Mouse (Mus musculus) heart, postnatal 4 days (tissue): ENCODE data around the gene Gpx8. TPM values are rescaled to one million over a fixed set of nuclear protein-coding genes. Genes with fewer than 3 reads are reported as not detected.

ENCODE experiments used
- DNase-seq: peaks from one replicate; pipeline ENCODE4 v3.0.0; 2021
- total RNA-seq, 2 experiments: library from RNA; stranded (reverse); gene quantifications; 2 replicates each; pipeline ENCODE4 v1.2.3; 2021

The Gpx8 gene
- total RNA-seq: 10 to 100 TPM; 59.5 to 61.2 TPM

GRCm38 (mm10) chr13:113046211-113046883 is at the start of gene Gpx8:
Gene Gpx8 (minus strand): TSS chr13:113046410.
- DNase-seq: peak; percentile 74

- no peak for DNase-seq
Observed at GRCm38 (mm10) chr13:113094618-113095017, 48.4 kb upstream of the Gpx8 start.

- no peak for DNase-seq
Observed at GRCm38 (mm10) chr13:113090489-113090888, 44.3 kb upstream of the Gpx8 start.

- DNase-seq: no peak
Observed at GRCm38 (mm10) chr13:113087226-113088017, 41.2 kb upstream of the Gpx8 start.

- no peak for DNase-seq
Observed at GRCm38 (mm10) chr13:113084732-113085131, 38.5 kb upstream of the Gpx8 start.

GRCm38 (mm10) chr13:113082101-113082500 is 35.9 kb upstream of the Gpx8 start:
- no peak for DNase-seq

- DNase-seq: no peak
Observed at GRCm38 (mm10) chr13:113079021-113079420, 32.8 kb upstream of the Gpx8 start.

- no peak for DNase-seq
Observed at GRCm38 (mm10) chr13:113064542-113064941, 18.3 kb upstream of the Gpx8 start.

GRCm38 (mm10) chr13:113061746-113062145 is 15.5 kb upstream of the Gpx8 start:
- DNase-seq: no peak

- DNase-seq: peak; percentile 47
Observed at GRCm38 (mm10) chr13:113055826-113056225, 9.6 kb upstream of the Gpx8 start.

- no peak for DNase-seq
Observed at GRCm38 (mm10) chr13:113054230-113054629, 8.0 kb upstream of the Gpx8 start.

- no peak for DNase-seq
Observed at GRCm38 (mm10) chr13:113047647-113048046, 1.4 kb upstream of the Gpx8 start.

- DNase-seq: no peak
Observed at GRCm38 (mm10) chr13:113047018-113047417, 808 bp upstream of the Gpx8 start.

- DNase-seq: peak; percentile 11
Observed at GRCm38 (mm10) chr13:113045458-113046110, 626 bp downstream of the Gpx8 start.

- no peak for DNase-seq
Observed at GRCm38 (mm10) chr13:113044876-113045275, 1.3 kb downstream of the Gpx8 start.

GRCm38 (mm10) chr13:113035852-113036251 is 10.4 kb downstream of the Gpx8 start:
- peak; percentile 79 for DNase-seq

GRCm38 (mm10) chr13:113034950-113035421 is 11.2 kb downstream of the Gpx8 start, which contains the start of gene Cdc20b:
Gene Cdc20b (plus strand): TSS chr13:113035111.
- DNase-seq: peak; percentile 46

- no peak for DNase-seq
Observed at GRCm38 (mm10) chr13:113034271-113034886, 11.8 kb downstream of the Gpx8 start.

- no peak for DNase-seq
Observed at GRCm38 (mm10) chr13:113032831-113033230, 13.4 kb downstream of the Gpx8 start.

GRCm38 (mm10) chr13:113031792-113032571 is 14.2 kb downstream of the Gpx8 start:
- DNase-seq: no peak

GRCm38 (mm10) chr13:113031351-113031750 is 14.9 kb downstream of the Gpx8 start:
- no peak for DNase-seq
